Mouse (Mus musculus) stomach, postnatal 0 days (tissue): ENCODE results near the gene Trat1. TPM values are rescaled to one million over a fixed set of nuclear protein-coding genes. Genes with fewer than 3 reads are reported as not detected.

Experiments
- ATAC-seq: fragments of 200-750 bp; cut with Nextera tagmentation; 2 replicates; pipeline ENCODE4 v1.8.0; 2017; ENCODE audit not compliant: low FRiP score, low TSS enrichment
- DNase-seq: peaks from one replicate; pipeline ENCODE4 v3.0.0-alpha.2; 2016; ENCODE audit warnings: low spot score
- H3K27ac ChIP-seq: fragments of 300-500 bp; sonication (generic); replicated peaks from 2 replicates; pipeline ENCODE4 v1.5.1; 2014; ENCODE audit warnings: mild to moderate bottlenecking, control low read depth
- H3K27me3 ChIP-seq: fragments of 300-500 bp; sonication (generic); 2 replicates; pipeline ENCODE4 v1.6.1; 2014; ENCODE audit warnings: low read length; ENCODE audit not compliant: control insufficient read depth, insufficient read depth
- H3K36me3 ChIP-seq: fragments of 300-500 bp; sonication (generic); 2 replicates; pipeline ENCODE4 v1.6.1; 2014; ENCODE audit warnings: low read length, mixed read lengths; ENCODE audit not compliant: control insufficient read depth, insufficient read depth
- H3K4me1 ChIP-seq: fragments of 300-500 bp; sonication (generic); replicated peaks from 2 replicates; pipeline ENCODE4 v1.6.1; 2014; ENCODE audit warnings: antibody characterized with exemption; ENCODE audit not compliant: control insufficient read depth, insufficient read depth
- H3K4me2 ChIP-seq: fragments of 300-500 bp; sonication (generic); replicated peaks from 2 replicates; pipeline ENCODE4 v1.6.1; 2014; ENCODE audit warnings: low read depth, mild to moderate bottlenecking, control low read depth, moderate library complexity
- H3K4me3 ChIP-seq: fragments of 300-500 bp; sonication (generic); 2 replicates; pipeline ENCODE4 v1.5.1; 2014; ENCODE audit warnings: low read depth, low read length, control low read depth
- H3K9ac ChIP-seq: fragments of 300-500 bp; sonication (generic); 2 replicates; pipeline ENCODE4 v1.6.1; 2014; ENCODE audit warnings: mild to moderate bottlenecking, low read length, control low read depth, mixed read lengths
- H3K9me3 ChIP-seq: fragments of 300-500 bp; sonication (generic); 2 replicates; pipeline ENCODE4 v1.6.1; 2016; ENCODE audit warnings: low read length; ENCODE audit not compliant: control insufficient read depth
- CTCF ChIP-seq: IDR thresholded peaks from 2 replicates; pipeline ENCODE4 v1.5.1; 2016; ENCODE audit warnings: antibody characterized with exemption, low read depth, mild to moderate bottlenecking, moderate library complexity
- EP300 ChIP-seq: optimal IDR thresholded peaks from 2 replicates; pipeline ENCODE3; 2016; ENCODE audit warnings: antibody characterized with exemption
- WGBS: fragments of 180-500 bp; shearing (Covaris S2); extraction: QIAGEN DNeasy Blood & Tissue Kit; methylation state at CpG from one replicate; pipeline ENCODE4 v1.1.7; 2014; 5-methylcytosine and 5-hydroxymethylcytosine counted together
- polyA plus RNA-seq: library from polyadenylated mRNA; unstranded; fragments of >200 nt; fragmentation: Nextera tagmentation; extraction: Ambion mirVana; gene quantifications from 2 replicates; pipeline ENCODE4 v1.2.1, GENCODE M21; 2015

The Trat1 gene
- polyA plus RNA-seq, 1 experiment from 2014 or later = not detected

DNA sequence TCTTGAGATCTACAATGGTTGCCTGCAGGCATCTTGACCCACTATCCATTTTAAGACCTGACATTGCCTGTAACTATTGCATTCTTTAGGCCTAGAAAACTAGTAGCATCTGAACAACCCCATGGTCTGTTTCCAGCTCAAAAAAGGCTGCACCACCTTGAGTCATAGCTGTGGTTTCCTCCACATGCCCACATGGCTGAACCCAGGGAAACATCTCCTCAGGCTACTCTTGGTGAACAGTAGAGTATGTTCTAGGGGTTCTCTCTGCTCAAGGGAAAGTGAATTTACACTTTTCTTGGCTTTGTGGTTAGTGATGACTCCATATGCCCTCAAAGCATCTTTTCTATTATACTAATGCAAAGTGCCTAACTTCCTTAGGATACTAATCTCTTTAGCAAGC, 55.5 kb downstream of the Trat1 start:
- Histone ChIP-seq H3K4me1 (no peaks in the 10 kb centered on the region), H3K4me3 (no peak overlapping the region), H3K9ac (no peak overlapping the region), H3K27me3 (no peaks in the 10 kb centered on the region), H3K36me3 (no peaks in the 10 kb centered on the region), H3K4me2 (no peak overlapping the region), H3K9me3 (no peaks in the 10 kb centered on the region), H3K27ac (no peak overlapping the region)
- ATAC-seq (no peak), DNase-seq (no peak)
- TF ChIP-seq EP300 (no peak), CTCF (no peak)

- H3K9me3 ChIP-seq = no peaks in the 10 kb centered on the region
- 83% methylated on average over 3 of the region's 3 CpGs for WGBS
- no peaks in the 10 kb centered on the region for H3K4me1 ChIP-seq
- DNase-seq = no peak
- H3K9ac ChIP-seq = no peak overlapping the region
- no peaks in the 10 kb centered on the region for H3K27me3 ChIP-seq
- no peak for ATAC-seq
- no peaks in the 10 kb centered on the region for H3K36me3 ChIP-seq
- H3K4me2 ChIP-seq = no peak overlapping the region
- no peak overlapping the region for H3K27ac ChIP-seq
- TF ChIP-seq CTCF (no peak), EP300 (no peak)
- no peak overlapping the region for H3K4me3 ChIP-seq
Measured at GRCm38 (mm10) chr16:48701896-48702295, 69.9 kb downstream of the Trat1 start.

Other genes with a start within 250 kb of the Trat1 start
- not detected in 2 replicates for gene Retnlb, start 44.8 kb upstream of the Trat1 start, polyA plus RNA-seq
- not detected in 2 replicates for gene Retnla, start 70.5 kb upstream of the Trat1 start, polyA plus RNA-seq
- gene Retnlg, start 100.6 kb upstream of the Trat1 start, polyA plus RNA-seq = 1.2 and 1.3 TPM in 2 replicates
- 4.2 and 4.4 TPM in 2 replicates for gene Dzip3, start 222.1 kb upstream of the Trat1 start, polyA plus RNA-seq
- 4.8 and 5.5 TPM in 2 replicates for gene Cip2a, start 222.2 kb upstream of the Trat1 start, polyA plus RNA-seq